Mouse (Mus musculus) CD4-positive, CD25-positive, alpha-beta regulatory T cell, adult 2 months (primary cell): ENCODE measurements at regions not wholly inside any gene's neighbourhood (a gene's known extent, or its start where the extent isn't known, plus 50 kb on each side); places are given as distances from the start of the nearest gene placed in this dataset.
A peak's percentile ranks its signal among the peaks of the same experiment; 100 is the strongest.

ENCODE experiments used
- DNase-seq: peaks from one replicate; pipeline ENCODE4 v3.0.0-alpha.2; 2012; ENCODE audit warnings: low read depth, low spot score

- no peak for DNase-seq
Observed at GRCm38 (mm10) chr2:30743976-30744620, 59.4 kb downstream of the 1700001O22Rik start.

DNA sequence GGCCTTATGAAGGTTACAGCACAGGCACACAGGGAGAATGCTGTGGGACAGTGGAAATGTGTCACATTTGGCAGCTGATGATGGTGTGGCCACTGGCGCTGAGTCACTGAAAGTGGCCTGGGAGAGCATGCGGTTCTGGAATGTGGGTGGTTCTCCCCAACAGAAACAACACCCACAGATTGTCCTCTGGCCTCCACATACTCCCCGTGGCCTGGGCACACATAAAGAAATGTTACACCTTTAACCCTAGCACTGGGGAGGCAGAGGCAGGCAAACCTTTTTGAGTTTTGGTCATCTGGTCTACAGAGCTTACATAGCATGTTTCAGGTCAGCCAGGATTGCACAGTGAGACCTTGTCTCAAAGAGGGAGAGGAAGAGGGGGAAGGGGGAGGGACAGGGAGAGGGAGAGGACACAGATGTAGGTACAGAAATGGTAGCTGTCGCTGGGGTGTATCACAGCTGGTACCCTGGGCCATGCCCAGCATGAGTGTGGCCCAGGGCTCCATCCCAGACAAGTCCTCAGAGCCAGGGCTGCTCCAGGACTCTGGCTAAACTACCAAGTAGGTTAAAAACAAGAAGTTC, 60.1 kb downstream of the 1700001O22Rik start:
- DNase-seq, result no peak

DNA sequence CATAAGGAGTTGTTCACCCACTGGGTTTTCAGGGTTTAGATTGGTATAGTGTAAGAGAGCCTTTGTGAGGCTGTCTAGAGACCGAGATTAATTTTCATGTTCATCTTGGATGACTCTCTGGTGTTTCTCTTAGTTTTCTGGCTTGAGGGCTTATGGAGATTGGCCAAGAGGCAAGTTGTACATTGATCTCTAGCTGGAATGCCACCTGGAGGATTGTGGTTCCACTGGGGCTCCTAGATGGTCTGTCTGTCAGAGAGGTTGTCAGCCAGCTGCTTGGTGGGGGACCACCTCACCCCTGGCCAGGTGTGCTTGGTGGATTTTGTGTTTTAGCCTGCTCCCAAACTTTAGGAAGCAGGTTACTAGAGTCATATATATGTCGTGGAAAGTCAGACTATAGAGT, 62.0 kb downstream of the 1700001O22Rik start:
- no peak for DNase-seq

- DNase-seq, result no peak
Observed at GRCm38 (mm10) chr2:30737759-30738158, 65.7 kb downstream of the 1700001O22Rik start.

- DNase-seq, result no peak
Observed at GRCm38 (mm10) chr2:30736705-30737104, 66.8 kb downstream of the 1700001O22Rik start.

DNA sequence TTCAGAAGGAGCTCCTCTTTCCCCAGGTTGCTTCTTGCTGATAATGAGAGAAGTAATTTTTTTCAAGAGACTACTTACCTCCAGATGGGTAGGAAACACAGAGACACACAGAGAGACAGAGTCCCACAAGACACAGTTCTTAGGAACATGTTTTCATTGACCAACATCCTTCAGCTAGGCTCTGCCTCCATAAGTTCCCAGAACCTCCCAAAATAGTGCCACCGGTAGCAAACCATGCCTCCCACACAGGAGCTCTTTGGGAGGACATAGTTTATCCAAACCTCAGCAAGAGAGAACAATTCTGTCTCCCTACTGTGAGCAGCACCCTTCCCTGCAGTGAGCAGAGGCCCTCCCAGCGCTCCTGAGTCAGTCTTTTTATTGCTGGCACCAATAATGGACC, 67.2 kb downstream of the 1700001O22Rik start:
- DNase-seq, result no peak

GRCm38 (mm10) chr2:30733853-30734252, 69.6 kb downstream of the 1700001O22Rik start:
- DNase-seq, result no peak

DNA sequence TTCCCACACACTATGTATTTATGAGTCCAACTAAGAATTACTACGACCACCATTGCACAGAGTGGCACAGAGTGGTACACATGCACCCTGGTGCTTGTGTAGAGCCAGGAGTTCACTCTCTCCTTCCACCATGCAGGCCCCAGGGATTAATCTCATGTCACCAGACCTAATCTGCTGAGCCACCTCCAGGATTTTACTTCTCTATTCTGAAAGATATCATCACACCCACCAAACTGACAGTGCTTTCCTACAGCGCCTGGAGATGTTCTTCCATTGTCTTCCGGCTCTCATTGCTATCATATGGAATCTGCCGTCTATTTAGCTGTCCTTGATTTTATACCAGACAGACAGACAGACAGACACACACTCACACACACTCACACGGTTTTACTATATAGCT, 71.6 kb downstream of the 1700001O22Rik start:
- DNase-seq, result no peak

GRCm38 (mm10) chr2:30727948-30728347, 75.5 kb downstream of the 1700001O22Rik start:
- DNase-seq, result peak; percentile 57

- DNase-seq, result no peak
Observed at GRCm38 (mm10) chr2:30725601-30726489, 77.6 kb downstream of the 1700001O22Rik start.

GRCm38 (mm10) chr2:30725186-30725585, 78.3 kb downstream of the 1700001O22Rik start:
- DNase-seq, result no peak

GRCm38 (mm10) chr2:30724521-30724920, 78.9 kb downstream of the 1700001O22Rik start:
- no peak for DNase-seq

DNA sequence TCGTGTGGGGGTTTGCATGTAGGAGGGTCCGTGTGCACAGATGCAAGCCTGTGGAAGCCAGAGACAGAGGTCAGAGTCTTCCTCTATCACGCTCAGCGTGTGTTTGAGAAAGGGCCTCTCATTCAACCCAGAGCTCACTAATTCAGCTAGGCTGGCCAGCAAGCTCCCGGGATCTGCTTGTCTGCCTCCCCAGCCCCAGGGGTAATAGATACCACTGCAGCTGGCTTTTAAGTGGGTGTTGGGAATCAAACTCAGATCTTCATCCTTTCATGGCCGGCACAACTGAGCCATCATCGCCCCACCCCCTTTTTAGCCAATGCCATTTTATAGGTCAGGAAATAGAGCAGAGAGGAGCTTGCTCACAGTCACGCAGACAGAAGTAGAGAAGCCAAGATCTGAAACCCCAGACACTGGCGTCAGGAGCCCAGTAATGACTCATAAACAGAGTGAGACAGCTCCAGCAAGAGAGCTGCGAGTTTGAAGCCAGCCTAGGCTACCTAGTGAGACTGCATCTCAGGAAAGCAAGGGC, 80.3 kb downstream of the 1700001O22Rik start:
- DNase-seq, result peak; percentile 58

DNA sequence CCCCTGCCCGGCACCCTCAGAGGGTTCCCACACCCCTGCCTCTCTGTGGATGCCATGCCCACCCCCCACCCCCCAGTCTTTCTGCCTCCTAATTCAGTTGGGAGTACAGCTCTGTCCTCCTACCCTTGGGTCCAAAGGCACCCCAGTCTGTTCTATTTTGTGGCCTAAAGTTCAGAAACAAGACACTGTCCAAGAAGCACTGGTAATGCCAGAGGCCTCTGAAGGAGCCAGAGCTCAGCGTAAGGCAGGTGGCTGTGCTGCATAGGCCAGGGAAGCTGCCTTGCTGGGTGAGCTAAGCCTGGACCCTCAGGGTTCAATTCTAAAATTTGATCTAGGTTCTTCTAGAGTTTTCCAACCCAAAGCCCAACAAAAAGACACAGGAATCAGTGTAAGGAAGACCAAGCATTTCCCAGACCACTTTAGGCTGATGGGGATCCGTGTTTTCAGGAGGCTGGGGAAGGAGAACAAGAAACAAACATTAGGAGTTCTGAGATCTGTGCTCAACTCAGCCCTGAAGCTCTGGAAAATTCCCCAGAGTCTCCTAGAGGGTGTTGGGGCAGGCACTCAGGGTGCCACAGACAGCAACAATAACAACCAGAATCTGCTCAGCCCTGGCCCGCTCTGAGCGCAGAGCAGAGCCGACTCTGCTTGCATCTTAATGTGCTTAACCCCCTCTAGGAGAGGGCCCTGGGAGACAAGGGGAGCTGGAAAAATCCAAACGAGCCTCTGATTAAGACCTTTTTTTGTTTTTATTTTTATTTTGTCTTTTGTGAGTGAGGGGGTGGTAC, 81.0 kb downstream of the 1700001O22Rik start:
- DNase-seq, result no peak

GRCm38 (mm10) chr2:30721473-30722262, 81.8 kb downstream of the 1700001O22Rik start:
- no peak for DNase-seq

- no peak for DNase-seq
Observed at GRCm38 (mm10) chr2:30721048-30721461, 82.4 kb downstream of the 1700001O22Rik start.

GRCm38 (mm10) chr2:30720291-30720690, 83.2 kb downstream of the 1700001O22Rik start:
- DNase-seq, result no peak

GRCm38 (mm10) chr2:30719611-30720290, 83.7 kb downstream of the 1700001O22Rik start:
- no peak for DNase-seq

GRCm38 (mm10) chr2:30718741-30719381, 84.6 kb downstream of the 1700001O22Rik start:
- peak; percentile 84 for DNase-seq

DNA sequence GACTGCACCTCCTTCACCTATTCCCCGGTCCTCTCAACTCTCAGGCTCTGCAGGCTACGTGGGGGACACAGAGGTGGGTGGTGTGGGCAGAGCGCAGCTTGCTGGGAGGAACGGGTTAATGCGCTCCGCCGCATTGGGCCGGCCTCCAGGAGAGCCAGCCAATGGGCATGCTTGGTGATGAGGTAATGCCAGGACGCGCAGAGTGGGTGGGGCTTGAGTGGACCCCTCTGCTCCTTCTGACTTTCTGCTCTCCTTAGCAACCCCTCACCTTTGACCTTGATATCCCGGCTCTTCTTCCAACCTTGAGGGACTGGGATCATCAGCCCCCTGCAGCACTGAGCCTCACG, 85.2 kb downstream of the 1700001O22Rik start:
- DNase-seq, result peak; percentile 86
